Mouse (Mus musculus): ENCODE results near the gene Gm21834.

The Gm21834 gene

GRCm38 (mm10) chr17:57742119-57742518, at the start of gene Gm21834:
Gm21834 (minus strand) TSS chr17:57742219.
- no peak for DNase-seq

- DNase-seq, result no peak
Observed at GRCm38 (mm10) chr17:57788161-57788799, 46.3 kb upstream of the Gm21834 start.

GRCm38 (mm10) chr17:57770904-57771303, 28.9 kb upstream of the Gm21834 start:
- no peak for DNase-seq

GRCm38 (mm10) chr17:57768622-57769610, 26.9 kb upstream of the Gm21834 start, which contains the start of gene Cntnap5c:
Cntnap5c (plus strand) TSS chr17:57769570.
- DNase-seq, result no peak

GRCm38 (mm10) chr17:57767306-57767705, 25.3 kb upstream of the Gm21834 start:
- DNase-seq, result no peak

- no peak for DNase-seq
Observed at GRCm38 (mm10) chr17:57758033-57758432, 16.0 kb upstream of the Gm21834 start.

GRCm38 (mm10) chr17:57694791-57695190, 47.2 kb downstream of the Gm21834 start:
- no peak for DNase-seq

Measured in thymus, adult 18-20 months (tissue).